Mouse (Mus musculus): ENCODE results near the gene Olfr1086.
"Not testable (repeated sequence)": the region's sequence is repeated elsewhere in the genome, so short reads cannot be mapped to it uniquely, and the experiment has no call there.

GRCm38 (mm10) chr2:86639625-86640024, 40.3 kb downstream of the Olfr1086 start, which contains the start of gene Olfr1084:
- not testable (repeated sequence) for TF ChIP-seq CTCF (IDR thresholded peaks at IDR 0.05); POLR2A (IDR thresholded peaks at IDR 0.05; ENCODE audit: insufficient read depth, low read depth, low read length); EP300 (IDR thresholded peaks at IDR 0.05; ENCODE audit: insufficient read depth, low read depth, low read length)
